Mouse (Mus musculus): ENCODE results near the gene Eif4g3. TPM values are rescaled to one million over a fixed set of nuclear protein-coding genes. Genes with fewer than 3 reads are reported as not detected.

Eif4g3 gene
- polyA plus RNA-seq, 1 experiment: 72.1 TPM

GRCm38 (mm10) chr4:138069371-138069770 lies 76.5 kb downstream of the Eif4g3 start:
- Histone ChIP-seq H3K4me1 (replicated peaks; ENCODE audit: control insufficient read depth, insufficient read depth, low read length) (no peaks in the 10 kb centered on the region), H3K4me3 (ENCODE audit: control insufficient read depth, insufficient read depth, low read length) (no peak overlapping the region), H3K27ac (ENCODE audit: control insufficient read depth, insufficient read depth, low read length) (no peak overlapping the region), H3K27me3 (ENCODE audit: control insufficient read depth, insufficient read depth, low read length) (no peaks in the 10 kb centered on the region), H3K36me3 (ENCODE audit: control insufficient read depth, insufficient read depth, low read length) (no peaks in the 10 kb centered on the region)
- DNase-seq: no peak
- 94% methylated on average over 4 of the region's 4 CpGs for WGBS
- TF ChIP-seq CTCF (IDR thresholded peaks at IDR 0.05; ENCODE audit: borderline replicate concordance, control insufficient read depth, extremely low read depth, insufficient read depth, low read length, poor library complexity) (no peak), POLR2A (IDR thresholded peaks at IDR 0.05; ENCODE audit: control insufficient read depth, extremely low read depth, insufficient read depth, low read length, poor library complexity) (no peak)

GRCm38 (mm10) chr4:138071497-138071896 lies 78.7 kb downstream of the Eif4g3 start:
- WGBS: 87% methylated on average over 6 of the region's 6 CpGs
- DNase-seq: no peak
- Histone ChIP-seq H3K36me3 (ENCODE audit: control insufficient read depth, insufficient read depth, low read length) (no peaks in the 10 kb centered on the region), H3K27me3 (ENCODE audit: control insufficient read depth, insufficient read depth, low read length) (no peaks in the 10 kb centered on the region), H3K4me3 (ENCODE audit: control insufficient read depth, insufficient read depth, low read length) (no peak overlapping the region), H3K4me1 (replicated peaks; ENCODE audit: control insufficient read depth, insufficient read depth, low read length) (no peaks in the 10 kb centered on the region), H3K27ac (ENCODE audit: control insufficient read depth, insufficient read depth, low read length) (no peak overlapping the region)
- no peak for TF ChIP-seq POLR2A (IDR thresholded peaks at IDR 0.05; ENCODE audit: control insufficient read depth, extremely low read depth, insufficient read depth, low read length, poor library complexity)
- TF ChIP-seq CTCF (IDR thresholded peaks at IDR 0.05; ENCODE audit: borderline replicate concordance, control insufficient read depth, extremely low read depth, insufficient read depth, low read length, poor library complexity): no peak

GRCm38 (mm10) chr4:138073086-138073485 lies 80.3 kb downstream of the Eif4g3 start:
- no peaks in the 10 kb centered on the region for H3K4me1 ChIP-seq (replicated peaks; ENCODE audit: control insufficient read depth, insufficient read depth, low read length)
- TF ChIP-seq POLR2A (IDR thresholded peaks at IDR 0.05; ENCODE audit: control insufficient read depth, extremely low read depth, insufficient read depth, low read length, poor library complexity) (no peak), CTCF (IDR thresholded peaks at IDR 0.05; ENCODE audit: borderline replicate concordance, control insufficient read depth, extremely low read depth, insufficient read depth, low read length, poor library complexity) (no peak)
- H3K27me3 ChIP-seq (ENCODE audit: control insufficient read depth, insufficient read depth, low read length): no peaks in the 10 kb centered on the region
- no peak for DNase-seq
- H3K36me3 ChIP-seq (ENCODE audit: control insufficient read depth, insufficient read depth, low read length): no peaks in the 10 kb centered on the region
- no peak overlapping the region for H3K27ac ChIP-seq (ENCODE audit: control insufficient read depth, insufficient read depth, low read length)
- no peak overlapping the region for H3K4me3 ChIP-seq (ENCODE audit: control insufficient read depth, insufficient read depth, low read length)
- 96% methylated on average over 11 of the region's 11 CpGs for WGBS

GRCm38 (mm10) chr4:138073531-138073930 lies 80.7 kb downstream of the Eif4g3 start:
- Histone ChIP-seq H3K27me3 (ENCODE audit: control insufficient read depth, insufficient read depth, low read length) (no peaks in the 10 kb centered on the region), H3K4me3 (ENCODE audit: control insufficient read depth, insufficient read depth, low read length) (no peak overlapping the region), H3K36me3 (ENCODE audit: control insufficient read depth, insufficient read depth, low read length) (no peaks in the 10 kb centered on the region), H3K4me1 (replicated peaks; ENCODE audit: control insufficient read depth, insufficient read depth, low read length) (no peaks in the 10 kb centered on the region), H3K27ac (ENCODE audit: control insufficient read depth, insufficient read depth, low read length) (no peak overlapping the region)
- TF ChIP-seq POLR2A (IDR thresholded peaks at IDR 0.05; ENCODE audit: control insufficient read depth, extremely low read depth, insufficient read depth, low read length, poor library complexity): no peak
- TF ChIP-seq CTCF (IDR thresholded peaks at IDR 0.05; ENCODE audit: borderline replicate concordance, control insufficient read depth, extremely low read depth, insufficient read depth, low read length, poor library complexity): no peak
- no peak for DNase-seq
- 95% methylated on average over 7 of the region's 7 CpGs for WGBS

DNA sequence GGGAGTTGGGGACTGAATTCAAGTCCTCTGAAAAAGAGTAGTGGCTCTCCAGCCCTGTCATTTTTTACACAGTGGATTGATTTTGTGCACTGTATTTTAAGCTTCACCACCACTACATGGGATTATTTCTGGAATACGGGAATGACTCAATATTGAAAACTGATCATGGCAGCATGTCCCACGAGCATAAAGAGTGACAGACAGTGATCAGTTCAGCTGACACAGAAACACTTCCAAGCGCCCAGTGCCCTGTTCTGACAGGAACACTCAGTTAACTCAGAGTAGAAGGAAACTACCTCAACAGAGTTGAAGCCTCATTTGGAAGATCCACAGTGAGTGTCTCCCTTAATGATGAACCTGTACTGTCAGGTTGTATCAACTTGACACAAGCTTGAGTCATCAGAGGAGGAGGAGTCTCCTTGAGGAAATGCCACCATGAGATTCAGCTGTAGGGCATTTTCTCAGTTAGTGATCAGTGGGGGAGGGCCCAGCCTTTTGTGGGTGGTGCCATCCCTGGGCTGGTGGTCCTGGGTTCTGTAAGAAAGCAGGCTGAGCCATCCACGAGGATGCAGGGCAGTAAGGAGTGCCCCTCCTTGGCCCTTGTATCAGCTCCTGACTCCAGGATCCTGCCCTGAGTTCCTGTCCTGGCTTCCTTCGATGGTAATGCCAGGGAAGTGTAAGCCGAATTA lies 82.2 kb downstream of the Eif4g3 start:
- H3K4me1 ChIP-seq (replicated peaks; ENCODE audit: control insufficient read depth, insufficient read depth, low read length): no peaks in the 10 kb centered on the region
- TF ChIP-seq CTCF (IDR thresholded peaks at IDR 0.05; ENCODE audit: borderline replicate concordance, control insufficient read depth, extremely low read depth, insufficient read depth, low read length, poor library complexity) (no peak), POLR2A (IDR thresholded peaks at IDR 0.05; ENCODE audit: control insufficient read depth, extremely low read depth, insufficient read depth, low read length, poor library complexity) (no peak)
- no peak for DNase-seq
- WGBS: 90% methylated on average over 6 of the region's 6 CpGs
- no peak overlapping the region for H3K4me3 ChIP-seq (ENCODE audit: control insufficient read depth, insufficient read depth, low read length)
- H3K27ac ChIP-seq (ENCODE audit: control insufficient read depth, insufficient read depth, low read length): no peak overlapping the region
- H3K27me3 ChIP-seq (ENCODE audit: control insufficient read depth, insufficient read depth, low read length): no peaks in the 10 kb centered on the region
- H3K36me3 ChIP-seq (ENCODE audit: control insufficient read depth, insufficient read depth, low read length): no peaks in the 10 kb centered on the region

DNA sequence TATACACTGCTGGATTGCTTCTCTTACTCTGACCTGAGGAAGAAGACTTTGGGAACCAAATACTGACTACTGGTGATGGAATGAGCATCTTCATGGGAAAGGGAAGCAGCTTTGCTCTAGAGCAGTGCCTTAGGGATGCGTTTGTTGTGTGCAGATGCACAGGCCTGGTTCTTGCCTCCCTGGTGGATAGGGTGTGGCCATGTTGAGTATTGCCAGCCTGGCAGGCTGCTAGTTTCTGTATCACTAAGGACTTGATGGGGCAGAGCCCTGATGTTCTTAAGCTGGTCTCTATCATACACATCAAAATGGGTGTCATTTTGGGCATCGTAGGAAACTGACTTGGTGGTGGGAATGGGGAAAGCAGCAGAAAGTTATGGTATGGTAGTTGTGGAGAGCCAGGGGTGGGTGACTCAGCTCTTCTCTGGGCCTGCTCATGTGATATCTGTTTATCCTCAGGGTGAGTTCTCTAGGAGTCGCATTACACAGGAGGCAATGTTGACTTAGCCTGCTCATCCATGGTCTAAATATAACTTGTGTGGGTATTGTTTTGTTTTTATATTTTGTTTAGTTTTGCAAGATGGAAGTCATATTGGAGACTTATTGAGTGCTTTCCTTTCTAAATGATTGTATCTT lies 85.0 kb downstream of the Eif4g3 start:
- H3K27me3 ChIP-seq (ENCODE audit: control insufficient read depth, insufficient read depth, low read length): no peaks in the 10 kb centered on the region
- H3K4me1 ChIP-seq (replicated peaks; ENCODE audit: control insufficient read depth, insufficient read depth, low read length): no peaks in the 10 kb centered on the region
- peaks cover 2% of the 10 kb centered on the region; the same call in 1 of the 2 replicates for H3K36me3 ChIP-seq (ENCODE audit: control insufficient read depth, insufficient read depth, low read length)
- no peak for DNase-seq
- TF ChIP-seq CTCF (IDR thresholded peaks at IDR 0.05; ENCODE audit: borderline replicate concordance, control insufficient read depth, extremely low read depth, insufficient read depth, low read length, poor library complexity) (no peak), POLR2A (IDR thresholded peaks at IDR 0.05; ENCODE audit: control insufficient read depth, extremely low read depth, insufficient read depth, low read length, poor library complexity) (no peak)
- WGBS: 97% methylated on average over 3 of the region's 3 CpGs
- no peak overlapping the region for H3K4me3 ChIP-seq (ENCODE audit: control insufficient read depth, insufficient read depth, low read length)
- H3K27ac ChIP-seq (ENCODE audit: control insufficient read depth, insufficient read depth, low read length): no peak overlapping the region

Measured in thymus, adult 2 months (tissue).